Mouse (Mus musculus): ENCODE data around the gene Crtac1.

GRCm38 (mm10) chr19:42325894-42326293 lies 105.7 kb downstream of the Crtac1 start:
- TF ChIP-seq POLR2A (IDR thresholded peaks at IDR 0.05; ENCODE audit: low read depth, low read length), result no peak
- no peak for TF ChIP-seq CTCF (IDR thresholded peaks at IDR 0.05; ENCODE audit: borderline replicate concordance, insufficient read depth, low read length)

All from embryonic fibroblast, embryonic 13.5 days (primary cell).